Mouse (Mus musculus): Measurements from ENCODE around the gene Ebf3.

- TF ChIP-seq CTCF (conservative IDR thresholded peaks at IDR 0.05; ENCODE audit: insufficient read depth, insufficient read length, low read depth, low read length) (no peak), POLR2A (IDR thresholded peaks at IDR 0.05; ENCODE audit: low read depth, low read length) (no peak)
Observed at GRCm38 (mm10) chr7:137313904-137314691, at the start of gene Ebf3.
